Mouse (Mus musculus): Measurements from ENCODE around the gene Itga7.

Itga7 gene

DNA sequence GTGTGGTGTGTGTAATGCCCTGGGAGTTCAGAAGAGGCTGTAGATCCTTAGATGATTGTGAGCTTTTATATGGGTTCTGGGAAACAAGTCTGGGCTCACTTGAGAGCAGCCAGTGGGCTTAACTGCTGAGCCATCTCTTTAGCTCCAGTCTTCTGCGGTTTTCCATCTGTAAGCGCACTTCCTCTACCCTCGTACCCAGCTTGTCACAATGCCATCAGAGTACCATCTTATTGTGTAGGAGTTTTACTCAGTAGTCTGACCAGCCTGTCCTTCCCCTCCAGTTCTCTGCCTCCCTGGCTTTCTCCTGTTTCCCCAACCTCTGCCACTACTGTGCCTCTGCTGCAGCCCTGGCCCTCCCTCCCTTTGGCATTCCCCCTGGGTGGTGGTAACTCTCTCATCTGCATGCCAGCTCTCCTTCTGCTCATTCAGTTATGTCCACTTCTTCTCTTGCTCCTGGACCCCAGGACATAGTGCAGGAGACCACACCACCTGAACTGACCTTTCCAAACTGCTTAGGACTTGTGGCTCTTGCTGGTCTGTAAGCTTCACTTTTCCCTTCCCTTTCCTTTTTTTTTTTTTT lies 31.1 kb upstream of the Itga7 start:
- Histone ChIP-seq H3K36me3 (ENCODE audit: control insufficient read depth, insufficient read depth, low read length, poor library complexity, severe bottlenecking) (no peaks in the 10 kb centered on the region), H3K27me3 (ENCODE audit: control insufficient read depth, insufficient read depth, low read length, poor library complexity, severe bottlenecking) (no peaks in the 10 kb centered on the region)
- DNase-seq (ENCODE audit: low read depth, low spot score), result no peak

GRCm38 (mm10) chr10:128904812-128905211 lies 28.8 kb upstream of the Itga7 start:
- Histone ChIP-seq H3K27me3 (ENCODE audit: control insufficient read depth, insufficient read depth, low read length, poor library complexity, severe bottlenecking) (peaks cover 1% of the 10 kb centered on the region; the same call in 1 of the 2 replicates), H3K36me3 (ENCODE audit: control insufficient read depth, insufficient read depth, low read length, poor library complexity, severe bottlenecking) (no peaks in the 10 kb centered on the region)
- no peak for DNase-seq (ENCODE audit: low read depth, low spot score)

DNA sequence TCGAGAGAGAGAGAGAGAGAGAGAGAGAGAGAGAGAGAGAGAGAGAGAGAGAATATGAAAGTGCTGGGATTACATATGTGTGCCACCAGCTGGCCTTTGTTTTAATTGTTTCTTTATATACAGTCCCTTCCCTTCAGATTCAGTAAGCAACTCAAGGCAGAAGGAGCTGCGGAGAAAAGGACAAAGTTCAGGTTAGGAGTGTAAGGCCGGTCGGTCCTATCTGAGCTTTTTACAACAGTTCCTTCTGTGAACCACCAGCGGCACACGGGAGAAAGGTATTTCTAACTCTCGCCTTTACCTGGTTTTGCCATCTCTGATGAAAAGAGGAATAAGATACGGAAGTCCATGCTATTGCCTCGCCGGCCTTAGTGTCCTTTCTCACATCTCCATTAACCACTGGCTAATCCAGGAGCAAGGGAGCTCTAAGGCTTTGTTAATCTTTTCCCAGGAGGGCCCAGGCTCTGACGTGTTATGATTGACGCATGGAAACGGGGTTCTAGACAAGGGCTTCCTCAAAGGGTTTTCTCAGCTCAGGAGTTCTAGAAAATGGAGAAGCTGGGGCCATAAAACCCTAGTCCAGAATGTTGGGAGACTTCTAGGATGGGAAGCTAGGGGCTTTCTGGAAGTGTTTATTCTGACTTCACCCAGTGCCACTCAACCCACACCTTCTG lies 24.7 kb upstream of the Itga7 start:
- peaks cover 5% of the 10 kb centered on the region for H3K27me3 ChIP-seq (ENCODE audit: control insufficient read depth, insufficient read depth, low read length, poor library complexity, severe bottlenecking)
- DNase-seq (ENCODE audit: low read depth, low spot score), result no peak
- H3K36me3 ChIP-seq (ENCODE audit: control insufficient read depth, insufficient read depth, low read length, poor library complexity, severe bottlenecking), result no peaks in the 10 kb centered on the region

- H3K36me3 ChIP-seq (ENCODE audit: control insufficient read depth, insufficient read depth, low read length, poor library complexity, severe bottlenecking), result no peaks in the 10 kb centered on the region
- peaks cover 5% of the 10 kb centered on the region for H3K27me3 ChIP-seq (ENCODE audit: control insufficient read depth, insufficient read depth, low read length, poor library complexity, severe bottlenecking)
- no peak for DNase-seq (ENCODE audit: low read depth, low spot score)
Observed at GRCm38 (mm10) chr10:128909567-128910028, 24.0 kb upstream of the Itga7 start.

GRCm38 (mm10) chr10:128910066-128910841 lies 23.4 kb upstream of the Itga7 start:
- Histone ChIP-seq H3K36me3 (ENCODE audit: control insufficient read depth, insufficient read depth, low read length, poor library complexity, severe bottlenecking) (no peaks in the 10 kb centered on the region), H3K27me3 (ENCODE audit: control insufficient read depth, insufficient read depth, low read length, poor library complexity, severe bottlenecking) (peaks cover 5% of the 10 kb centered on the region)
- DNase-seq (ENCODE audit: low read depth, low spot score), result no peak

- H3K36me3 ChIP-seq (ENCODE audit: control insufficient read depth, insufficient read depth, low read length, poor library complexity, severe bottlenecking), result no peaks in the 10 kb centered on the region
- DNase-seq (ENCODE audit: low read depth, low spot score), result no peak
- peaks cover 5% of the 10 kb centered on the region for H3K27me3 ChIP-seq (ENCODE audit: control insufficient read depth, insufficient read depth, low read length, poor library complexity, severe bottlenecking)
Observed at GRCm38 (mm10) chr10:128911430-128911829, 22.2 kb upstream of the Itga7 start.

DNA sequence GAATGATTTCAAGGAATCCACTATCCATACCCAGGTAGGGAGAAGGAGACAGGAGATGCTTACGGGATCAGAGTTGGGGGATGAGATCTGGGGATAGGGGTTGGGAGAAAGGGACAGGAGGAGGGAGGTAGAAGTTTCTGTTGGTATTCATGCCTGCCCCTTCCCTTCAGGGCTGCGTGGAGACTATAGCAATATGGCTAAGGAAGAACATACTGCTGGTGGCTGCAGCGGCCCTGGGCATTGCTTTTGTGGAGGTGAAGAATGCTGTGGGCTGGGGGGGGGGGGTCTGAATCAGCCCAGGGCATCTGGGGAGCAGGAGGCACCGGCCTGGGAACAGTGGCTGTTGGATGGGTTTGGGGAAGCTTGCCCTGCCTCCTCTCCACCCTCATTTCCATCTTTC lies 21.4 kb upstream of the Itga7 start:
- H3K27me3 ChIP-seq (ENCODE audit: control insufficient read depth, insufficient read depth, low read length, poor library complexity, severe bottlenecking), result peaks cover 5% of the 10 kb centered on the region
- DNase-seq (ENCODE audit: low read depth, low spot score), result no peak

DNA sequence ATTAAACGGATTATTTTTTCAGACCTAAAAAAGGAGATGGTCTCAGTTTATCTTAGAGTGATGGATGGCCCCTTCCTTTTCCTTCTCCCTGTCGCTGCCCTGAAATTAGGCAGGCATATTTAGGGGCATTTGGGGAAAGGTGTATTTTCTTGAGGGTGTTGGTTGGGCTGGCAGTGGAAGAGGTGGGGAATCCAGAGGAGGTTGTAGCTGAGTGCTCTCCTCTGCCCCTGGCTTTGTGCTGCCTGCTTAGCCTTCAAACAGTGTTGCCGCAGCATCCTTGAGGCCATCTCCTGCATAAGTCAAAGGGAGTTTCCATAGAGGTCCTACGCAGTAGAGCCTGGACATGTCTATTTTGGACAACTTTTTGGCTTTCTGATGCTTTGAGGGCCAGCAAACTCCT lies 20.8 kb upstream of the Itga7 start:
- DNase-seq (ENCODE audit: low read depth, low spot score), result no peak
- Histone ChIP-seq H3K27me3 (ENCODE audit: control insufficient read depth, insufficient read depth, low read length, poor library complexity, severe bottlenecking) (peaks cover 4% of the 10 kb centered on the region), H3K36me3 (ENCODE audit: control insufficient read depth, insufficient read depth, low read length, poor library complexity, severe bottlenecking) (no peaks in the 10 kb centered on the region)

More for the DNA sequence above, 21.4 kb upstream of the Itga7 start:
- no peaks in the 10 kb centered on the region for H3K36me3 ChIP-seq (ENCODE audit: control insufficient read depth, insufficient read depth, low read length, poor library complexity, severe bottlenecking)

- no peaks in the 10 kb centered on the region for H3K36me3 ChIP-seq (ENCODE audit: control insufficient read depth, insufficient read depth, low read length, poor library complexity, severe bottlenecking)
- DNase-seq (ENCODE audit: low read depth, low spot score), result peak; percentile 89
- peaks cover 3% of the 10 kb centered on the region for H3K27me3 ChIP-seq (ENCODE audit: control insufficient read depth, insufficient read depth, low read length, poor library complexity, severe bottlenecking)
Observed at GRCm38 (mm10) chr10:128913219-128913618, 20.4 kb upstream of the Itga7 start.

- peaks cover 3% of the 10 kb centered on the region for H3K27me3 ChIP-seq (ENCODE audit: control insufficient read depth, insufficient read depth, low read length, poor library complexity, severe bottlenecking)
- H3K36me3 ChIP-seq (ENCODE audit: control insufficient read depth, insufficient read depth, low read length, poor library complexity, severe bottlenecking), result no peaks in the 10 kb centered on the region; the same call in 1 of the 2 replicates
- no peak for DNase-seq (ENCODE audit: low read depth, low spot score)
Observed at GRCm38 (mm10) chr10:128913696-128914095, 19.9 kb upstream of the Itga7 start.

DNA sequence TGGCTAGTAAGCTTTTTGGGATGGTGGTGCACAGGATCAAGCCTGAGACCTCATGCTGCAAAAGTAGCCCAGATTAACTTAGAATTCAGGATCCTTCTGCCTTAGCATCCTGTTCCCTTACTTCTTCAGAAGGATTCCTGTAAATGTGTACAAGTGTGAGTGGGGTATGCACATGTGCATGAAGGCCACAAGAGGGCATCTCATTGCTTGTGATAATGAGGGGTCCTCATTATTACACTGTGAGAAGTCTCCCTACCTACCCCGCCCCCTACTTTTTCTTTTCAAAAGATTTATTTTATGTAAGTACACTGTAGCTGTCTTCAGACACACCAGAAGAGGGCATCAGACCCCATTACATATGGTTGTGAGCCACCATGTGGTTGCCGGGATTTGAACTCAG lies 18.1 kb upstream of the Itga7 start:
- H3K27me3 ChIP-seq (ENCODE audit: control insufficient read depth, insufficient read depth, low read length, poor library complexity, severe bottlenecking), result peaks cover 2% of the 10 kb centered on the region; the same call in 1 of the 2 replicates
- DNase-seq (ENCODE audit: low read depth, low spot score), result no peak
- no peaks in the 10 kb centered on the region; the same call in 1 of the 2 replicates for H3K36me3 ChIP-seq (ENCODE audit: control insufficient read depth, insufficient read depth, low read length, poor library complexity, severe bottlenecking)

DNA sequence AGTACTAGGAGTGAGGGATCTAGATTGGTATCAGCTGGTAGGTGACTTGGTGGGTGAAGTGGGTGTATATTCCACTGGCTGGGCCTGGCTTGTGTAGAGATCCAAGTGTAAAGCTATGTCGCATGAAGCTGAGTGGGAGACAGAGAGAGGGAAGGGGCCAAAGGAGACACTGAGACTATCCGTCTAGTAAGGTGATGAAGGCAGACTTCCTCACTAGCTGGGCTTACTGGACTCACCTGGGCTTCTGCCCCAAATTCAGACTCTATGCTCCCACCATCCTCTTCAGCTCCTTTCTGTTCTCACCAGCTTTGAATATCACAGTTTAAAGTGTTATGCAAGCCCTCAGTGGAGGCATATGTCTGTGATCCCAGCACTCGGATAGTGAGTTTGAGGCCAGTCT lies 17.0 kb upstream of the Itga7 start:
- DNase-seq (ENCODE audit: low read depth, low spot score), result no peak
- H3K27me3 ChIP-seq (ENCODE audit: control insufficient read depth, insufficient read depth, low read length, poor library complexity, severe bottlenecking), result no peaks in the 10 kb centered on the region
- no peaks in the 10 kb centered on the region; the same call in 1 of the 2 replicates for H3K36me3 ChIP-seq (ENCODE audit: control insufficient read depth, insufficient read depth, low read length, poor library complexity, severe bottlenecking)

GRCm38 (mm10) chr10:128917400-128917799 lies 16.2 kb upstream of the Itga7 start:
- DNase-seq (ENCODE audit: low read depth, low spot score), result no peak
- H3K27me3 ChIP-seq (ENCODE audit: control insufficient read depth, insufficient read depth, low read length, poor library complexity, severe bottlenecking), result no peaks in the 10 kb centered on the region

GRCm38 (mm10) chr10:128918246-128918645 lies 15.4 kb upstream of the Itga7 start:
- no peaks in the 10 kb centered on the region for H3K27me3 ChIP-seq (ENCODE audit: control insufficient read depth, insufficient read depth, low read length, poor library complexity, severe bottlenecking)
- H3K36me3 ChIP-seq (ENCODE audit: control insufficient read depth, insufficient read depth, low read length, poor library complexity, severe bottlenecking), result no peaks in the 10 kb centered on the region; the same call in 1 of the 2 replicates
- DNase-seq (ENCODE audit: low read depth, low spot score), result no peak

More at GRCm38 (mm10) chr10:128917400-128917799, 16.2 kb upstream of the Itga7 start:
- no peaks in the 10 kb centered on the region; the same call in 1 of the 2 replicates for H3K36me3 ChIP-seq (ENCODE audit: control insufficient read depth, insufficient read depth, low read length, poor library complexity, severe bottlenecking)

DNA sequence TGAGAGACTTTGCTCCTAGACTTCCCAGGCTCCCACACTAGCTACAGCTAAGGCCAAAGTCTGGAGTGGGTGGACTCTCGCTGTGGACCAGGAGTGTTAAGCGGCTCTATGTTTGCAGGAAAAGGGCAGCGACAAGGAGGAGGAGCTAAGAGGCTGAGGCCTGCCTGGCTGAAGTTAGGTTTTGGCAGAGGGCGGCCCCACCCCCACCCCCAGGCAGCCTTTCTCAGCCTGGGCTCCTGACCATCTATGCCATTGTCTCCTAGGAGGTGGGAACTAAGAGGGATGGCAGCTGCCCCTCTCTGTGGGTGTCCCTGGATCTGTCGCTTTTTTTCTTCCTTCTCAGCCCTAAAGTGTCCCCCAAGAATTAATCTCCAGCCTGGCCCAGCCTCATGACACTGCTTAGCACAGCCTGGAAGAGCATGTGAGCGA lies 14.4 kb upstream of the Itga7 start:
- DNase-seq (ENCODE audit: low read depth, low spot score), result no peak

More for the DNA sequence above, 14.4 kb upstream of the Itga7 start:
- no peaks in the 10 kb centered on the region for H3K27me3 ChIP-seq (ENCODE audit: control insufficient read depth, insufficient read depth, low read length, poor library complexity, severe bottlenecking)
- no peaks in the 10 kb centered on the region; the same call in 1 of the 2 replicates for H3K36me3 ChIP-seq (ENCODE audit: control insufficient read depth, insufficient read depth, low read length, poor library complexity, severe bottlenecking)

Data from splenic B cell, adult 2 months (primary cell).